ENCODE assay signal across 12 mouse cellular contexts in the genomic region with DNA sequence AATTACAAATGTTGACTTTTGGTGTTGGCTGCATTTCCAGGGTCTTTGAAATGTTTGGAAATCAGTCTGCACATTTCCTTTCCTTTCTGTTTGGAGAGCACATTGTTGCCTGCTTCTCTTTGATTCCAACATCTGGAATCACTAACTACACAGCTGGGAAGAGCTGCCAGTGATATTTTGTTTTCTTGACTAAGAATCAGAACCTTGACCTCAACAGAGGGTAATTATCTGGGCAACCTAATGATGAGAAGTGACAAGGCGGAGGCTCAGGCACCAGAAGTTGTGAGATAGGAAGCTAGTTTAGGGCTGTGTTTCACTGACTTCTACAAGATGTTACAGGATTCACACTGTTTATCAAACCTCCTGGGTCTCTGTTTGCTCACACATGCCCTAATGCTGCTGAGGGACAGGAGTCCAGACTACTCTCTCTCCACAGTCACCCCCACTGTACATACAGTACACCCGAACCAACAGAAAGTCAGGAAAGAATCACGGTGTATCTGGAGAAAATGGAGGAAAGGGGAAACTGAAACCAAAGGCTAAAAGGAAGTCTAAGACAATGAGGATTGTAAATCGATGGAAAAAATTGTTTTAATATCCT.
DNase-seq lines count a peak whose midpoint lies in the region; ATAC-seq and TF ChIP-seq lines count a peak whose summit lies in the region.
"Had no signal": no experiment of that assay in that cellular context is flagged by ENCODE, and none has a peak within 500 bp of the region (broad histone marks: within the 10 kb centered on the region; RNA-seq: fewer than 3 reads in every experiment).

No protein-coding gene starts in this region.

- H3K27me3 ChIP-seq in kidney, adult 2 months (replicated peaks; ENCODE audit: control insufficient read depth, insufficient read depth, low read length), result no peaks in the 10 kb centered on the region
- no peaks in the 10 kb centered on the region for H3K27me3 ChIP-seq in heart, postnatal 0 days (ENCODE audit: control insufficient read depth, insufficient read depth, low read length)
- H3K27me3 ChIP-seq: heart, embryonic 15.5 days had no signal

- TF ChIP-seq CTCF in kidney, adult 2 months (conservative IDR thresholded peaks at IDR 0.05; ENCODE audit: insufficient read depth, insufficient read length, low read depth, low read length), result no peak
- no peak for TF ChIP-seq CTCF in heart, postnatal 0 days (IDR thresholded peaks at IDR 0.05; ENCODE audit: low read depth)

- H3K9ac ChIP-seq in heart, postnatal 0 days (replicated peaks; ENCODE audit: low read depth, low read length), result no peak overlapping the region
- H3K9ac ChIP-seq: heart, embryonic 15.5 days had no signal

- H3K36me3 ChIP-seq in kidney, adult 2 months (ENCODE audit: control insufficient read depth, insufficient read depth, low read length), result no peaks in the 10 kb centered on the region
- no peaks in the 10 kb centered on the region for H3K36me3 ChIP-seq in heart, postnatal 0 days (replicated peaks; ENCODE audit: control insufficient read depth, insufficient read depth, low read length)
- H3K36me3 ChIP-seq: G1E; heart, embryonic 15.5 days had no signal

- H3K4me2 ChIP-seq in heart, postnatal 0 days (ENCODE audit: low read depth, low read length), result peak overlapping the region; percentile 34; the same call in 1 of the 2 replicates
- H3K4me2 ChIP-seq: heart, embryonic 15.5 days had no signal

- H3K27ac ChIP-seq in kidney, adult 2 months (ENCODE audit: insufficient read depth, low read depth, low read length), result peak overlapping the region; percentile 22; the same call in 1 of the 2 replicates
- no peak overlapping the region for H3K27ac ChIP-seq in heart, postnatal 0 days (ENCODE audit: low read depth)
- H3K27ac ChIP-seq: heart, embryonic 15.5 days had no signal

- peak; percentile 7 for DNase-seq in kidney, adult 2 months
- DNase-seq in kidney, postnatal 36 days, result no peak
- DNase-seq in embryo, embryonic 10.5 days (ENCODE audit: low spot score), result peak; percentile 76
- DNase-seq in heart, postnatal 0 days (ENCODE audit: low spot score), result no peak
- DNase-seq in lung, postnatal 14 days, result peak; percentile 13
- DNase-seq in B cell, adult 2 months, result no peak
- no peak for DNase-seq in right cerebral cortex, postnatal 10 days (ENCODE audit: low spot score in 2 of 2)
- DNase-seq: layer of hippocampus, postnatal 36 days had no signal

- no peak for TF ChIP-seq EP300 in heart, postnatal 0 days (IDR thresholded peaks at IDR 0.05; ENCODE audit: low read depth)

- no peaks in the 10 kb centered on the region for H3K9me3 ChIP-seq in heart, postnatal 0 days (replicated peaks; ENCODE audit: control insufficient read depth, low read length)
- H3K9me3 ChIP-seq: heart, embryonic 15.5 days had no signal

- no peak for ATAC-seq in heart, postnatal 0 days (ENCODE audit: insufficient read depth, low read depth)
- no peak for ATAC-seq in cerebellum, adult (ENCODE audit: insufficient number of reproducible peaks, low FRiP score, low TSS enrichment)

- 61% methylated on average over 4 of the region's 4 CpGs for WGBS in kidney, adult 2 months
- 63% methylated on average over 4 of the region's 4 CpGs for WGBS in heart, postnatal 0 days

- no peaks in the 10 kb centered on the region for H3K4me1 ChIP-seq in kidney, adult 2 months (ENCODE audit: control insufficient read depth, insufficient read depth, low read length)
- no peaks in the 10 kb centered on the region for H3K4me1 ChIP-seq in heart, postnatal 0 days (ENCODE audit: control insufficient read depth, insufficient read depth)
- H3K4me1 ChIP-seq: heart, embryonic 15.5 days had no signal

- TF ChIP-seq POLR2A in kidney, adult 2 months (IDR thresholded peaks at IDR 0.05; ENCODE audit: low read depth, low read length), result no peak

- H3K4me3 ChIP-seq in kidney, adult 2 months (ENCODE audit: insufficient read depth, low read depth, low read length), result no peak overlapping the region
- H3K4me3 ChIP-seq in heart, postnatal 0 days (ENCODE audit: low read depth, low read length), result no peak overlapping the region
- H3K4me3 ChIP-seq: erythroblast, embryonic 14.5 days; heart, embryonic 15.5 days had no signal

Comparison
In these comparisons a context has a peak if more than half of its experiments do, and no peak if none do; other contexts are left out.
1. DNase-seq: peak in kidney, adult 2 months (single experiment), embryo, embryonic 10.5 days (single experiment) and lung, postnatal 14 days (single experiment); none in kidney, postnatal 36 days (0 of 2), heart, postnatal 0 days (single experiment), B cell, adult 2 months (0 of 2) and right cerebral cortex, postnatal 10 days (0 of 2).